Mouse (Mus musculus) frontal cortex, adult (tissue): Measurements from ENCODE around the gene Rapgef4.
A peak's percentile ranks its signal among the peaks of the same experiment; 100 is the strongest.
"Not testable (repeated sequence)": the region's sequence is repeated elsewhere in the genome, so short reads cannot be mapped to it uniquely, and the experiment has no call there.

ENCODE experiments used
- ATAC-seq: cut with Nextera tagmentation; 2 replicates; pipeline ENCODE4 v1.9.2; 2017; ENCODE audit warnings: mild to moderate bottlenecking, moderate library complexity, mixed read lengths; ENCODE audit not compliant: low TSS enrichment

Rapgef4 gene

DNA sequence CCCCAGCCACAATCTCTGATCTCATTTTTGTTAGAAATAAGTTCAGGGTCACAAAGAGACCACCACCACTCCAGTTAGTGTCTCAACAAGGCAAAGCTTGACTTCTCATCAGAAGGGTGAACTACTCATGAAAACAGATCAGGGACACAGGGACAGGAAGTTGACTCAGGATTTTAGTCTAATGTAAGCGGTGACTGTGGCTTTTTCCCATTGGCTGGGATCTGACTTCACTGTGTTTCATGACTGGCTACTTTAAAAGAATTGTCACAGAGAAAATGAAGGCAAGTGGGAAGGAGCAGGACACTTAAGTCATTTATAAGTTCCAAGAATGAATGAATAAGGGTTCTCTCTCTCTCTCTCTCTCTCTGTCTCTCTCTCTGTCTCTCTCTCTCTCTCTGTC is 45.5 kb downstream of the Rapgef4 start:
- no peak for ATAC-seq

DNA sequence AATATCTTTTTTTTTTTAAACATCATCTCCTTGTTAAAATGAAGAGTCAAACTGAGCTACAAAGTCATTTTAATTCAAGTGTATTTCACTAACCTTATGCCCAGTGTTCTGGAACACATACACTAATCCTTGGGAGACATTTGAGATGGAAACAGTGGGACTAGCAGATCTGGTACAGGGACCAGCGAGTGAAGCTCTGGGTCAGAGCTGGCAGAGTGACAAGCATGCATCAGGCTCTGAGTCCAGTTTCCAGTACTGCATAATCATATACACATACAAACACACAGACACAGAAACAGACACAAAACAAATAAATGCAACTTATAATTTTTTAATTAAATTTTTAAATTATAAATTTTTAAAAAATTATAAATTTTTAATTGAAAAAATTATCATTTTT is 48.0 kb downstream of the Rapgef4 start:
- no peak for ATAC-seq

DNA sequence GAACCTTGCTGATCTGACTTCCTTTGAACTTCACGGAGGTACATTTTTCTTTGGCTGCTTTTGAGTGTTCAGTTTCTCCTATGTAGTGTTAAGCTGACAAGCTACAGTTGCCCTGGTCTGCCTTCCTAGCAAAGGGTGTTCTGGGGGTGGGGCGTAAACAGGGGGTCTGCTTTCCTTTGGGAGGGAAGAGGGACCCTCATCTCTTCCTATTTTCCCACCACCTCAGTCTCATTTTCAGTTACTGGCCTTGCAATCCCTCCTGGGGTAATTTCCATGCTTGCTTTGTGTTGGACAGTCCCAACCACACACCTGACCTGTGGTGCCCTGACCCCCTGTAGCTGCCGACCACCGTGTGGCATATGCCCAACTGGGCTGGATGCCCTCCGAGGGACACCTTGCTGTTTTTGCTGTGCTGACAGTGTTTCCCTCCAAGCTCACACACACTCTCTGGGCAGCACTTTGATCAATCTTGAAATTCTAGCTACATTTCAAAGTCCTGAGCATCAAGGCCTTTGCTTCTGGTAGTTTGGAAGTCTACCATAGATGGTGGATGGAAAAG is 48.6 kb downstream of the Rapgef4 start:
- no peak for ATAC-seq

DNA sequence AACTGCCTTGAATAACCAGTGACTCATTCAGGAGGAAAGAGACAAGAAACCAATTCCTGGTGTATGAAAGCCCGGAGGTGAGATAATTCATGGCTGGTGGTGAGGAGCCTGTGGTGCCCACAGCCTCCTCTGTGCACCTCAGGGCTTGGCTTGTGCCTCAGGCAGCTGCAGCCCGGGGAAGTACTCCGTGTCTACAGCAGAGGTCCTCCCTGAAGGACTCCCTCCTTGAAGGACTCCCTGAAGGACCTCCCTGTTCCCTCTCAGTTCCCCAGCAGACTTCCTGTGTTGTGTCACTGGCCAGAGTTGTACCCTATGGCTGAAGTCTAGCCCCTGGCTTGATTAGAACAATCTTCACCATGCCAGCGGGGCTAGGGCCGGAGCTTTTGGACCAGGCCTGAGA is 50.7 kb downstream of the Rapgef4 start:
- ATAC-seq = peak; percentile 42

DNA sequence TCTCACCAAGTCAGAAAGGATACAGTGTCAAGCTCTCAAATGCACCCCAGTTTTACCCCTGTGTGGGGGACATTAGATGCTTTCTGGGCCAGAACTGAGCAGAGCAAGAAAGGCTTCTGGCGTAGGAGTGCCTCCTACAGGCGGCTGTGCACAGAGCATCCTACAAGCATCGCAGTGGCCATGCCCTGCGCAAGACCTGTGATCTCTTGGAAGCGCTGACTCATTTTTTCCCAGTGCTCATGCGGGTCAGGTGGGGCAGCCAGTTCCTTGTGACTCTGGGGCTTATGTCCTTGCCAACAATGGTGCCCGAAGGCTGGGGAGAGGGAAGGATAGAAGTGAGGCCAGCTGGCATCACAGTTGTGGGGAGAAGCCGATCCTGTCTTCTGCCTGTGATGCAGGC is 54.6 kb downstream of the Rapgef4 start:
- peak; percentile 61 for ATAC-seq

DNA sequence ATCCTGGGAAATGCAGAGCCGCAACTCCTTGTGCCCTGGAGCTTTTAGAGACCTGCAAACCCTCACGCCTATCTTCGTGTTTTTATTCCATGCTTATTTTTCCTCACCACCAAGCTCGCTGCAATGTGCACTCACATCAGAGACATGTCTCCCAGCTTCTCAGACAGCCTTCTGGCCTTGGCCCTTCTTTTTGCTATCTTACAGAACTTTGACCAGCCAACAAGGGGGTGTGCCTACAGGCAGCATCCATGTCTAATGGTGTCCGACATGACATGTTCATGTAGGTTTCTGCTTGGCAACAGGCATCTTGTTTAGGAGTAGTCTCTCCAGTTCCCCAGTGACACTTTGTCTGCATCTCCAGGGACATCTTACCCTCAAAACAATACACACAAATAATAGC is 56.3 kb downstream of the Rapgef4 start:
- no peak for ATAC-seq

DNA sequence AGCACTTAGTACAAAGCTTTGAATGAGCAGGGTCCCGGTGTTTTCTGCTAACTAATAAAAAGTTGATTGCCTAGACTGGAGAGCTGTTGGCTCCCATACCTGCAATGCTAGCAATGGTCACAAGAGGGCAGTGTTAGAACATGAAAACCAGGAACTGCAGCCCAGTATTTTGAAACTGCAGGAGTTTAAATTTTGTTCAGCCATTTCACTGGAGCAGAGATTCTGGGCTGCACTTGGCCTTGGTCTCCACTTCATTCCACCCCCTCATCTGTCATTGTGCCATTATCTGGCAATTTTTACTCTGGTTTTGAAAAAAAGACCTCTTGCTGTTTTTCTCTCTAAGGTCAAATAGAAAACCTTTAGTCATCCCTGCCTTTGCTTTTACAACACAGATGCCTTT is 57.2 kb downstream of the Rapgef4 start:
- ATAC-seq = peak; percentile 36; the same call in 1 of the 2 replicates

DNA sequence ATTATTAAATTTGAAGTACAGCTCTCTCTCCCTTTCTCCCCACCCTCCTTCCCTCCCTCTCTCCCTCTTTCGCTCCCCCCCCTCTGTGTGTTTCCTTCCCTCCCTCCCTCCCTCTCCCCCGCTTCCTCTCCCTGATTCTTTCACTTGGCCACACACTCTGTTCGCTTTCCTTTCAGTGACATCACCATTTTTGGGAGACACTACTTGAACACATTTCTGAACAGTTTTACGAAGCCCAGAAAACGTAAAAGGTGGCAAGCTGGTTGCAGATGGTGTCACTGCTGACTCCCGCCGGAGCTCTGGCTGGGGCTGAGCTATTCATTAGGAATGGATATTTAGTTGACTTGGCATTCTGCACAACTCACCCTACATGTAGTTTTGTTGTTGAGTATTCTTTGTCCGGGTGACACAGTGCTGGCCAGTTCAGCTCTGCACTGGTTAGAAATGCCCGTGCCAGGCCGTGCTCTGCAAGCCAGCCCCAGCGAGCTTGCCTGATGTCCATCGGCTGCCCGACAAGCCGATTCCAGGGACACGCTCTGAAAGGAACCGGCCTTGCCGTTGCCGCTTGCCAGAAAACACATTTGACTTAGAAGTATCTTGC is 57.7 kb downstream of the Rapgef4 start:
- peak; percentile 27; the same call in 1 of the 2 replicates for ATAC-seq

DNA sequence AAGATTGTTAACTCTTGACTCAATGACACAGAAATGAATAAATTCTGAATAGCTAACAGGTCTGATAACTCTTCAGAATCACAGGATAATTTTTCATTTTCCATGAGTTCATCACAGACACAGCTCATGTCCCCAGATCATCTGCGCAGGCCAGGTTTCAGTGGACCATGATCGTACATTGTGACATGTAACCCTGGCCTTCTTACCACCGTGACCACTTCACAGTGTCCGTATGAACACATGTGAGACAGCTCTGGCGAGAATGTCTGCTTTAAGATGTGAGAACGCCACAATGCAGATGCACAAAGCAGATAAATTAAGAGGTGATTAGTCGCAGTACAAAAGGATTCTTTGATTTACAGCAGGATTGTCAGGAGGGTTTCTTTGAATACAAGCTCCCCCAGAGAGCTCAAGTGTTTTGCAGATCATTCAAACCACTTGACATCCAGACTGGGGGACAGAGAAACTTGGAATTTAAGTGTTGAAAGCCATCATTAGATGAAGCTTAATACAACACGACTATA is 58.5 kb downstream of the Rapgef4 start:
- no peak for ATAC-seq

DNA sequence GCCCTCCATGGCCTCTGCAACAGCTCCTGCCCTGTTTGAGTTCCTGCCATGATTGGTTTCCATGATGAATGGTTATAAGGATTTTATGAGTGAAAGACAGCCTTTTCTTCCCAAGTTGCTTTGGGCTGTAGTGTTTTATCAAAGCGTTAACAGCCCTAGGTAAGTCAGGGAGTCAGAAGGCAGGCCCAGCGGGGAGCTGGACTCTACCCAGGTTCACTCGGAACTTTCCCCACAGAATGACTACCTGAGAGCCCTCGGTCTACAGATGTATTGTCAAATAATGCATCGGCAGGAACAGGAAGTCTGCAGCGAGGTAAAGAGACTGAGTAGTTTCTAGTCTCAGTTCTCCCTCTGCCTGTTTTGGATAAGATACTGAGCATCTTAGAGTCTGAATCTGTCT is 60.0 kb downstream of the Rapgef4 start:
- no peak for ATAC-seq

DNA sequence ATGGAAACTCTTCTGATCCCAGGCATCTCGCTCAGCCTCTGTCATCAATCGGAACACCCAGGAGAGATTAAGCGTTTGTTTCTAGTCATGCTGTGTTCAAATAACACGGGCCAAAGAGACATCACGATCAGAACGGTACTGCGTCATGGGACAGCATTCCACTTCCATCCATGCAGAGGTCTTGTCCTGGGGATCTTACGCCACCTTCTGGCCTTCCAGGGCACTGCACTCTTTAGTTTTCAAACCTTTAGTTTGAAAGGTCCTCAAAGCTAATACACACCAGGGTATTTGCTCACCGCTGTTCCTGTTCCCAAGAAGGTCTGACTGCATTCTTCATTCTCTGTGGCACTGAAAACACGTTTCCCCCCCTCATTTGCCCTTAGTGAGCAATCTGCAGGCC is 61.1 kb downstream of the Rapgef4 start:
- ATAC-seq = no peak

DNA sequence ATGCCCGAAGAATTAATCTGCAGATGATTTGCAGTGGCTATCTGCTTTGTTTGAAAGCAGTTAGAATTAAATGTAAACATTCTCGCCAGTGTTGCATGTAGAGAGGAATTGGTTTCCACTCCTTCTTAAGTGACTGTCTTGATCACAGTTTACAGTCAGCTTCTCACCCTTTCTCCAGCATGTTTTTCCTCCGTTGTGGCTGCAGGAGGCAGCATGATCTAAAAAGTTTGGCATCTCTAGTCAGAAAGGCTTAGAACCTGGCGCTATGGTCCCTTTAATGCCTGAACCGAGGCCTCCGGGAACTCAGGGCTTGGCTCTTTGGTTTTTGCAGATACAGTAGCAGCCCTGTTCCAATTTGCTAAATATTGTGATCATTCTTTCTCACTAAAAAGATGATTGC is 63.2 kb downstream of the Rapgef4 start:
- no peak for ATAC-seq

DNA sequence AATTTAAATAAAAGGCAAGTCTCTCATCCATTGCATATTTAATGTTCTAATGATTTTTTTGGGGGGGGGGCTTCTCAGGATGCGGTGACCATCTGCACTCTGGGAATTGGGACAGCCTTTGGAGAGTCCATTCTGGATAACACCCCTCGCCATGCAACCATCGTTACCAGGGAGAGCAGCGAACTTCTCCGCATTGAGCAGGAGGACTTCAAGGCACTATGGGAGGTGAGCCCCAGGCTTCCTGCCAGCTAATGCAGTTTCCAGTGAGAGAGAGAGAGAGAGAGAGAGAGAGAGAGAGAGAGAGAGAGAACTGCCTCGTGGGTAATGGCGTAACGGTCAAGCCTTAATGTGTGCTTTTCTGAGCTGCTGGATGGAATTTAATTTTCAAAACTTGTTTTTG is 64.0 kb downstream of the Rapgef4 start:
- ATAC-seq = no peak

DNA sequence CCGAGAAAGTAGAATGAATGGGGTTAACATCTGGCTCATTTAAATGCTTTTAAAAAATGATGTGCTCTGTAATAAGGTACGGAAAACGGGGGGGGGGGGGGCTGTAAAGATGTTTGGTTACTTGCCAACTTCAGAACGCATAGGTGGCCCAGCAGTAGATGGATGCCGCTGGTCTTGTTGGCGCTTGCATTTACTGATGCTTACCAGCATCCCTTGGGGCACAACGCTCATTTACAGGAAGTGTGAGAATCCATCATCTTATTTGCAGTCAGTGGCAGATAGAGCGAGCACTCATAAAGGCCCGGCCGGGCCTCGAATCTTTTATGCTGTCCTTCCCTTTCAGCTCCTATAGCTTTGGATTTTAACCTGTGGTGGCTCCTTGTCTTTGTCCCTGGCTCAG is 64.6 kb downstream of the Rapgef4 start:
- no peak for ATAC-seq

DNA sequence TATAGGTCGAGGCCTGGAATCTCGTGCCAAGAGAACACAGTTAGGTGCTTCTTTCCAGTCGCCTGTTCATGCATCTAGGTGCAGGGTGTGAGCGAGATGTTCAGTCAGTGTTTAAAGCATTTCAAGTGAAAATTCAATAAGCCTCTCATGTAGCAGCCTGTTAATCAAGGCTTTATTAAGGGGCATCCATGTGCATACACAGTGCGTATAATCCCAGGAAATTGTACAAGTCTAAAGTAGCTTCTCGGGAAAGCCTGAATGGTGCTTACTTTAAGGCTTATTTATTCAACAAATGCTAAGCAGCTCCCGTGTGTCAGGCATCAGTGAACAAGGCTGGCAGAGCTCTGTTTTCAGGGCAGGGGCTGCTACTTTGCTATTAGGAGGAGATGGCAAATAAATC is 69.4 kb downstream of the Rapgef4 start:
- no peak for ATAC-seq

DNA sequence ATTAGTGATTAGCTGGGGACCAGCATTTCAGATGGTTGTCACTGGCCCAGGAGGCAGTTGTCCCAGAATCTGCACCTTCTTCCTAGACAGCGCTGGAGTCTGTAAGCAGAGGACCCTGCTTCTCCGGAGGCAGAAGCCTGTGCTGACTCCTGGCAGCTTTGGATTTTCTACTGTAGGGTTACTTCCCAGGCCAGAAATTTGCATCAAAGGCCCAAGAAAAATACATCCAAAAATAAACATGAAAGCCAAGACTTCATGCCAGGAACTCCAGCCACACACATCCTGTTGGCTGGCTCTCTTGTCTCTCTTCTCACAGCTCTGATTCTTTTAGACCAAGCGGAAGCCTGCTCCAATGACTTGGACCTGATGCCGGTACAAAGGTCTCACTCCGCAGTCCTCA is 73.2 kb downstream of the Rapgef4 start:
- no peak for ATAC-seq

DNA sequence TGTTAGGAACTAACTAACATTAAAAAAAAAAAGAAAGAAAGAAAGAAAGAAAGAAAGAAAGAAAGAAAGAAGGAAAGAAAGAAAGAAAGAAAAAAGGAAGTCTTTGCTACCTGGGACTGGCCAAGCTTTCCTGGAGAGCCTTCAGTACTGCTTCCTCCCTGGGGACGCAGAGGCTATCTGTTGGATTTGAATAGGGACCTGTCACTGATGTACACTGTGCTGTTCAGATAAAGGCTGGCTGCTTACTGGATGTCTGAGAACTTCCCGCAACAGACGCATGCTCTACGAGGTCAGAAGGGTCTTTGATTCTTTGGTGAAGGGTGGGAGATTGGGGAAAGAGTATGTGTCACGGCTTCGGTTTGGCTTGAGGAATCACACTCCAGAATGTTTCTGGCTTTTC is 73.7 kb downstream of the Rapgef4 start:
- no peak for ATAC-seq

DNA sequence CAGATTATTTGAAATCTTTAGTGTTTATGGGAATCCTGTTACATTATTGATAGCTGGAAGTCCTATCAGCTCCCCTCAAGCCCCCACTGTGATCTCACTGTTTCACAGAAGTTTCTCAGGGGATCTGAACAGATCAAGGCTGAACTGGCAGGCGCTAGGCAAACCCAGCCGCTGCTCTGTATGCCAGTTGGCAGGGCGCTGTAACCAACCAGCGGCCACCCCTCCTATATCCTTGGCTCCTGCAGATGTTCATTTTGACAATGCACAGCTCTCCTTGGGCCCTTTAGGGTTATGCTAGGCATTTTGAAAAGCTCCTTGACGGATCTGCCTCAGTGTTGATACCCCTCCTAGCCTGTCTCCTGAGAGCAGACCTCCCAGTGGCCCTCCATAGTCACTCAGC is 74.4 kb downstream of the Rapgef4 start:
- ATAC-seq = no peak

DNA sequence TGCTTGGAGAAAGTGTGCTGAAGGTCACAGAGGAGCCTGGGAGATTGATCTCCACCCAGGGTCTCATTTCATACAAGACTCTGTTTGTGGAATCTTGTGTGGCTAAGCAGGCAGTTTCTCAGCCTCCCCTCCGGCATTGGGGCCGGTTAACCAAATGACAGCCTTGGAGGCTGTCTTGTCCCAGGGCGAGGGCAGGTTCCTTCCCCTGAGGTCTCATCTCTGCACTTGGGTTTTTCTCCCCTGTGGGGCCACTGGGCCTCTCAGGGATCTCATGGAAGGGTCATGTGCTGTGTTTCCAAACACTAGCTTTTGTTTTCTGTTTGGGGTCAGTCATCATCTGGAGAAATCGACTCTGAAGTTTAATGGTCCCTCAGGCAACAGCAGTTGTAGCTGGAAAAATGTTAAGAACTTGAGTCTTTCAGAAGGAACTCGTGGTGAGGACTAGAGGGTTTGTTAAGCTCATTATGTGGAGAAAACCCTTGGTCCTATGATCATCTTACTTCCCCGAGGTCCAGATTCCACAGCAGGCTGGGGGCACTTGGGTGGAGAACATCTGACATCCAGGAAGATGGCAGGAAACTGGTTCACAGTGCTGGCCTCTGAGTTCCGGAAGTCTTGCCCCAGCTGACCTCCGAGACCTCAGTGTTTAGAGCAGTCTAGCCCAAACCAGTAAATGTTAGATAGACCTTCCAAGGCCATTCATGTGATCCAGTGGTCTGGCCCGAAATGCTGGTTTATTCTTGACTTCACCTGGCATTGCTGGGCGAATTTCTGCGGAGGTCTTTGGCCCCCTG is 75.2 kb downstream of the Rapgef4 start:
- ATAC-seq = no peak

DNA sequence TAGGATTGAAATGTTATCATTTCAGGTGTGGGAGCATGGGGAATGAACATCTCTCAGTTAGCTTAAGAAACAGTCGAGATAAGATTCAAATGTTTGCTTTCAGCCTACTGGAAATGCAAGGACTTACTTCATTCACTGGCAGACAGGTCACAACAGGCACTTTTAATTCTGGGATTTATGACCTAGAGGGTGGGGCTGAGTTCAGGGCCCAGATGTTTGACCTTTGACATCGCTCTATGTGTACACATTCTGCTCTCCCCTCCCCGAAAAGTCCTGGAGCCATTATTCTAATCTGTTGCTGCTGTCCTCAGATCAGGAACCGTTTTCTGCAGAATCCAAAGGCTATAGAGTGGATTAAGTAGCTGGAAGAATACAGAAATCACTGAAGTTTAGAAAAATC is 81.9 kb downstream of the Rapgef4 start:
- no peak for ATAC-seq

DNA sequence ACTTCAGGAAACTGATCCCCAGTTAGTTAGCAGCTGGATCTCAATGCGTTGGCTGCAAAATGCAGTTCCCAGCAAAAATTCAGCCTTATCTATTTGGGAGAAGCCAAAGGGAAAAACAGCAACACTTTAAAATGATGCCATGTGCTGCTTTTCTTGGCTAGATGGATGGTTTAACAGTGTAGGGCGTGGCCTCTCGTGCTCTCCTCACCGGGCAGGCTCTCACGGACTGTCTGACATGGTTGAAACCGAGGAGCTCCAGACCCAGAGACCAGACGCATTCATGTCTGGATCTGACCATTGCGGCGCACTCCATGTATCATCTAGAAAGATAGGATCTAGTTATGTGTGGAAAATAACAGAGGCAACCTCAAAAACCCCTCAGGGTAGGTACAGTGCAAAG is 87.5 kb downstream of the Rapgef4 start:
- ATAC-seq = no peak

DNA sequence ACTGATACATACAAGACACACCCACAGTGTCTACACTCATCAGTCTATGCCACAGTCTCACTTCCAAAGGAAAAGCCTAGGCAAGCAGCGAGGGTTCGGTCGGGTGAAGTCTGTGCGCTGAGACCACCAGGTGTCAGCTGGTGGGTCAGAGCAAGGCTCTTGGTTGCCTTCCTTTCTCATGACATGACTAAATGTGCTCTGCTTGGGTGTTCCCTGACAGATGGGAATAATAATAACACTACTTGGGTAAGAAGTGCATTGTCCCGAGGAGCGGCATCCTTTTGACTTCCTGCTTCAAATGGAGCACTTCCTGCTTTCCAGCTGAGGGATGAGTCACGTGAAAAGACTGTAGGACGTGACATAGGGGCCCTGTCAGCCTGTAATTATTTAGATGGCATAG is 89.0 kb downstream of the Rapgef4 start:
- ATAC-seq = peak; percentile 32; the same call in 1 of the 2 replicates

DNA sequence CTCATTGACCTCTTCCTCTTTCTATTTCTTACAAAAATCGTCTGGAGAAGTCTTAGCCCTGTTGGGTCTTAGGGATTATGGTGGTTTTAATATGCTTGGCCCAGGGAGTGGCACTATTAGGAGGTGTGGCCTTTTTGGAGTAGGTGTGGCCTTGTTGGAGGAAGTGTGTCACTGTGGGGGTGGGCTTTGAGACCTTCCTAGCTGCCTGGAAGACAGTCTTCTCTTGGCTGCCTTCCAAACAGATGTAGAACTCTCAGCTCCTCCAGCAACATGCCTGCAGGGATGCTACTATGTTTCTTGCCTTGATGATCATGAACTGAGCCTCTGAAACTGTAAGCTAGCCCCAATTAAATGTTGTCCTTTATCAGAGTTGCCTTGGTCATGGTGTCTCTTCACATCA is 92.1 kb downstream of the Rapgef4 start:
- ATAC-seq = not testable (repeated sequence)
